Mouse (Mus musculus): ENCODE data around the gene Dock7. TPM values are rescaled to one million over a fixed set of nuclear protein-coding genes. Genes with fewer than 3 reads are reported as not detected.
A peak's percentile ranks its signal among the peaks of the same experiment; 100 is the strongest.

The Dock7 gene
- total and polyA plus RNA-seq, 2 experiments from 2014 or later = 36.8 to 82.3 TPM

DNA sequence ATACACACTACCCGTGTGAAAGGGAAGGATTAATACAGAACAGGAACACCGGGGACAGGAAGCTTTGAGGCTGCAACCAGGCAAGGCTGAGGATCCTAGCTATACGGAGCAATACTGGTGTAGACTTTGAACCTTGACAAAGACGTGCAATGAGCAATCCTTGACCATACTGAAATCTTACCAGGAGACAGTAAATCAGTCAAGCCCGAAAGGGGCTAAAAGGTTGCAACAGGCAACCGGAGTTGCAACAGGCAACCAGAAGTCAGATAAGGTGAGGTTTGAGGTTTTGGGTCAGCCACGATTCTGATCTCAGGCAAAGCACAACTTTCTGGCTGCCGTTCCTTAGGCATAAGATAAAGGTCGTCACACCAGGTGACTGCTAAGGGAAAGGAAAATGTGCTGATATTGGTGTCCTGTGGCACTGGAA is 10.5 kb upstream of the Dock7 start:
- Histone ChIP-seq H3K9me3 (ENCODE audit: low read length) (no peaks in the 10 kb centered on the region), H3K9ac (replicated peaks; ENCODE audit: low read length, poor library complexity, severe bottlenecking) (no peak overlapping the region), H3K4me1 (ENCODE audit: insufficient read depth, low read length) (no peaks in the 10 kb centered on the region), H3K36me3 (ENCODE audit: insufficient read depth, low read length) (no peaks in the 10 kb centered on the region), H3K4me3 (ENCODE audit: low read depth, low read length) (no peak overlapping the region), H3K4me2 (ENCODE audit: low read depth, low read length, poor library complexity, severe bottlenecking) (no peak overlapping the region), H3K27me3 (ENCODE audit: insufficient read depth, low read length) (no peaks in the 10 kb centered on the region), H3K27ac (ENCODE audit: low read depth, low read length) (no peak overlapping the region)
- no peak for ATAC-seq (ENCODE audit: low FRiP score)
- 88% methylated on average over 9 of the region's 9 CpGs for WGBS
- TF ChIP-seq CTCF (IDR thresholded peaks at IDR 0.05) = no peak
- no peak for DNase-seq (ENCODE audit: low spot score)

DNA sequence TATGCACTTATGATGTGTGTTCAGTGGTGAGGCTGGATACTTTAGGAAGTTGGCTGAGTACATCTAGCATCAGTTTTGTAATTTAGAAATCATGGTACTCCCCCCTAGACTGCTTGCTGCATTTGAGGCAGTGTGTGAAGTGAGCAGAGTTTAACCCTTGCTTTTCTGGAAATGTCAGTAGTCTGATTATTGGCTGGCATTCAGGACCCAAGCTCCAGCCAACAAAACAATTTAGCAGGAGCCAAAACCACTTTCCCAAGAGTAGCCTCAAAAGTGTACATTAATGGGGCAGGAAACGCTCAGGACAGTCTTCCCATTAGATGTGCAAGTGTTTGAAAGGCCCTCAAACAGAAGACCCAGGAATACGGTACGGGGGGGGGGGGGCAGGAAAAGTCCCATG is 2.8 kb upstream of the Dock7 start:
- H3K4me3 ChIP-seq (ENCODE audit: low read depth, low read length) = no peak overlapping the region
- no peak for DNase-seq (ENCODE audit: low spot score)
- no peaks in the 10 kb centered on the region for H3K27me3 ChIP-seq (ENCODE audit: insufficient read depth, low read length)
- H3K36me3 ChIP-seq (ENCODE audit: insufficient read depth, low read length) = no peaks in the 10 kb centered on the region
- H3K9me3 ChIP-seq (ENCODE audit: low read length) = no peaks in the 10 kb centered on the region
- WGBS = 39% methylated on average over 3 of the region's 3 CpGs
- no peak overlapping the region for H3K4me2 ChIP-seq (ENCODE audit: low read depth, low read length, poor library complexity, severe bottlenecking)
- no peak for TF ChIP-seq CTCF (IDR thresholded peaks at IDR 0.05)
- H3K4me1 ChIP-seq (ENCODE audit: insufficient read depth, low read length) = peaks cover 10% of the 10 kb centered on the region; the same call in 1 of the 2 replicates
- H3K9ac ChIP-seq (replicated peaks; ENCODE audit: low read length, poor library complexity, severe bottlenecking) = no peak overlapping the region
- H3K27ac ChIP-seq (ENCODE audit: low read depth, low read length) = no peak overlapping the region
- no peak for ATAC-seq (ENCODE audit: low FRiP score)

DNA sequence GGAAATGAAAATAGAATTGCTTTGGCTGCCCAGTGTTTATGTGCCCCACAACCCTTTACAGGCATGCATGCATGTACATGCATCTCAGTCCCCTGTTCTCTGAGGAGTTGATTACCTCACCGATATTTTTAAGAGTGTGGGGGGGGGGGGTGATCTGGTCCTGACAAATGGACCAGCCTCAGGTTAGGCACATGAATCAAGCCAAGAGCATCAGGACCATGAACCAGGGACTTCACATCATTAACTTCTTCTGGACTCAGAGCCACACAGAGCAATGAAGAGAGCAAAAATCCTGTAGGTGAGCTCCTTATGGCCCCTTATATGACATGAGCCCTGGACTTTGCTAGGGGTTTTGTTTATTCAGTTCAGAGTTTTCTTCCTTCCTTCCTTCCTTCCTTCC is 2.1 kb upstream of the Dock7 start:
- Histone ChIP-seq H3K4me2 (ENCODE audit: low read depth, low read length, poor library complexity, severe bottlenecking) (no peak overlapping the region), H3K27me3 (ENCODE audit: insufficient read depth, low read length) (no peaks in the 10 kb centered on the region), H3K9ac (replicated peaks; ENCODE audit: low read length, poor library complexity, severe bottlenecking) (no peak overlapping the region), H3K36me3 (ENCODE audit: insufficient read depth, low read length) (no peaks in the 10 kb centered on the region), H3K9me3 (ENCODE audit: low read length) (no peaks in the 10 kb centered on the region), H3K4me3 (ENCODE audit: low read depth, low read length) (no peak overlapping the region), H3K4me1 (ENCODE audit: insufficient read depth, low read length) (peaks cover 11% of the 10 kb centered on the region; the same call in 1 of the 2 replicates), H3K27ac (ENCODE audit: low read depth, low read length) (no peak overlapping the region)
- ATAC-seq (ENCODE audit: low FRiP score) = no peak
- WGBS = 79% methylated on average over 1 of the region's 1 CpGs
- no peak for DNase-seq (ENCODE audit: low spot score)
- TF ChIP-seq CTCF (IDR thresholded peaks at IDR 0.05) = no peak

DNA sequence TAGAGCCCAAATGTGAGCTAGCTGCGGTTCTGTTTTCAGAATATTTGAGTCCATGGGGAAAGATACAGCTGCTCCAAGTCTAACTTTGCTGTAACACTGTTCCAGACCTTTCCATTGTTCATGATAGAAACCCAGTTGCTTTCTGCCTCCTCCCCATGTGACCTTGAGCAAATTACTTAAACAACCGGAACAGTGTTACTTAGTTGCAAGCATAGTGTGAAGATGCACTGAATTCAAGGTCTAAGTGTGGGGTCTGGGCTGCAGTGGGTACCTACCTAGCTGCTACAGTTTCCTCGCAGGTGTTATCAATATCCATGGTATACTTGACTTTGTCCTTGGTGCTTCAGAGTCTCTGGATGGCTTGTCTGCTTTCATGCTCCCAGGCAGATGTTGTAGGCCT is 1.3 kb upstream of the Dock7 start:
- Histone ChIP-seq H3K9ac (replicated peaks; ENCODE audit: low read length, poor library complexity, severe bottlenecking) (peak overlapping the region; percentile 98; the same call in 1 of the 2 replicates), H3K36me3 (ENCODE audit: insufficient read depth, low read length) (no peaks in the 10 kb centered on the region), H3K4me1 (ENCODE audit: insufficient read depth, low read length) (peaks cover 11% of the 10 kb centered on the region; the same call in 1 of the 2 replicates), H3K4me2 (ENCODE audit: low read depth, low read length, poor library complexity, severe bottlenecking) (peak overlapping the region; percentile 76), H3K27ac (ENCODE audit: low read depth, low read length) (peak overlapping the region; percentile 93), H3K9me3 (ENCODE audit: low read length) (no peaks in the 10 kb centered on the region), H3K4me3 (ENCODE audit: low read depth, low read length) (peak overlapping the region; percentile 91; the same call in 1 of the 2 replicates), H3K27me3 (ENCODE audit: insufficient read depth, low read length) (no peaks in the 10 kb centered on the region)
- ATAC-seq (ENCODE audit: low FRiP score) (no peak), DNase-seq (ENCODE audit: low spot score) (no peak)
- TF ChIP-seq CTCF (IDR thresholded peaks at IDR 0.05) = no peak
- 68% methylated on average over 3 of the region's 3 CpGs for WGBS

DNA sequence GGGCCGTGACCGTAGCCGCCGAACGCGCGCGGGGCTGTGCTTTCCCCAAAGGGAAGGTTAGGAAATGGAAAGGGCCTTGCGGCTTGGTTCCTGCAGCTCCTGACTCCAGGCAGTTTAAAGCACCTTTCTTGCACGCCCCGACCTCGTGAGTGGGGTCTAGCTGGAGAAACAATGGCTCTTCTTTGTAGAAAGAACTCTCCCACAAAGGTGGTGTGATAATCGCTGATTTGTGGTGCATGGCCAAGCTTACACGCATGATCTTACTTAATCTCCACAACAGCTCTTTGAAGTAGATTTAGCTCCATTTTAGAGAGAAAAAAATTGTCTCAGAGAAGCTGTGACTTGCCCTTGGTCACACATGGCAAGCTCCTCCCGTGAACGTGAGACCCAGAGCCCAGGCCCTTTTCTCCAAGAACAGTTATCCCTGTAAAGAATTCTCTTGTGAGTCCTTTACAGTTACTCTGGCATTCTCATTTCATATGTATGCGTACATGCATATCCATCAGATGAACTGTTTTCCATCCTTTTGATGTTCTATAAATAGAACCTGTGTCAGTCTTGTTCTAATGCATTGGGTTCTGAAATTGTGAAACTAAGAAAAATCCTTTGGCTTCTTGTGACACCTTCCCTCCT is 524 bp upstream of the Dock7 start:
- ATAC-seq (ENCODE audit: low FRiP score) (peak; percentile 20), DNase-seq (ENCODE audit: low spot score) (peak; percentile 31)
- H3K27ac ChIP-seq (ENCODE audit: low read depth, low read length) = peak overlapping the region; percentile 93
- H3K4me2 ChIP-seq (ENCODE audit: low read depth, low read length, poor library complexity, severe bottlenecking) = peak overlapping the region; percentile 76
- H3K27me3 ChIP-seq (ENCODE audit: insufficient read depth, low read length) = no peaks in the 10 kb centered on the region
- no peaks in the 10 kb centered on the region for H3K9me3 ChIP-seq (ENCODE audit: low read length)
- no peak for TF ChIP-seq CTCF (IDR thresholded peaks at IDR 0.05)
- whole genome bisulfite sequencing = 1% methylated on average over 17 of the region's 17 CpGs
- peaks cover 11% of the 10 kb centered on the region; the same call in 1 of the 2 replicates for H3K4me1 ChIP-seq (ENCODE audit: insufficient read depth, low read length)
- peak overlapping the region; percentile 98 for H3K9ac ChIP-seq (replicated peaks; ENCODE audit: low read length, poor library complexity, severe bottlenecking)
- H3K4me3 ChIP-seq (ENCODE audit: low read depth, low read length) = peak overlapping the region; percentile 91
- no peaks in the 10 kb centered on the region for H3K36me3 ChIP-seq (ENCODE audit: insufficient read depth, low read length)

DNA sequence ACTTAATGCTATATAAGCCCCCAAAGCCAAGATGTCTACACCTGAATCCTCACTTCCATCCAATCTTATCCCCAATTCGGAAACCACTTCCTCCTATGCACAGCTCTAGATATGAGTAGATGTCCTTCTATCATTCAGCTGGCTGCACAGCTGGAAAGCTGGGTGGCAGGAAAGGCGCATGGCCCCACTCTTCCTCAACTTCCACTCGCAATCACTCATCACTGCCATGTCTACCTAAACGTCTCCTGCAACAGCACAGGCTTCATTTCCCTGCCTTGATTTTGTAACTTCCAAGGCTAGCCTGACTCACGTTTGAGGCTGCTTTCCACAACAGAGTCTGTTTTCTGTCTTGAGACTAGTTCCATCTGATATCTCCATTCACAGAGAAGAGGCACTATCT is 1.7 kb downstream of the Dock7 start:
- WGBS = 48% methylated on average over 5 of the region's 5 CpGs
- DNase-seq (ENCODE audit: low spot score) = no peak
- H3K4me1 ChIP-seq (ENCODE audit: insufficient read depth, low read length) = peaks cover 11% of the 10 kb centered on the region; the same call in 1 of the 2 replicates

More for the DNA sequence above, 1.7 kb downstream of the Dock7 start:
- Histone ChIP-seq H3K4me3 (ENCODE audit: low read depth, low read length) (peak overlapping the region; percentile 91), H3K9me3 (ENCODE audit: low read length) (no peaks in the 10 kb centered on the region), H3K9ac (replicated peaks; ENCODE audit: low read length, poor library complexity, severe bottlenecking) (no peak overlapping the region), H3K27me3 (ENCODE audit: insufficient read depth, low read length) (no peaks in the 10 kb centered on the region), H3K27ac (ENCODE audit: low read depth, low read length) (no peak overlapping the region), H3K36me3 (ENCODE audit: insufficient read depth, low read length) (no peaks in the 10 kb centered on the region), H3K4me2 (ENCODE audit: low read depth, low read length, poor library complexity, severe bottlenecking) (peak overlapping the region; percentile 76)
- ATAC-seq (ENCODE audit: low FRiP score) = no peak
- no peak for TF ChIP-seq CTCF (IDR thresholded peaks at IDR 0.05)

Data from midbrain, postnatal 0 days (tissue).